Mouse (Mus musculus) midbrain, embryonic 16.5 days (tissue): Measurements from ENCODE around the gene Celf2. TPM values are rescaled to one million over a fixed set of nuclear protein-coding genes. Genes with fewer than 3 reads are reported as not detected.

Experiments
- ATAC-seq: fragments of 200-750 bp; cut with Nextera tagmentation; 2 replicates; pipeline ENCODE4 v1.8.0; 2017; ENCODE audit warnings: moderate TSS enrichment
- H3K27ac ChIP-seq: fragments of 300-500 bp; sonication (generic); 2 replicates; pipeline ENCODE4 v1.5.1; 2014; ENCODE audit warnings: mild to moderate bottlenecking, low read length, mixed read lengths
- H3K27me3 ChIP-seq: fragments of 300-500 bp; sonication (generic); 2 replicates; pipeline ENCODE4 v1.6.1; 2014; ENCODE audit warnings: low read depth, low read length, mixed read lengths; ENCODE audit not compliant: control insufficient read depth, insufficient read depth
- H3K36me3 ChIP-seq: fragments of 300-500 bp; sonication (generic); 2 replicates; pipeline ENCODE4 v1.6.1; 2014; ENCODE audit warnings: mild to moderate bottlenecking, low read length, moderate library complexity, mixed read lengths; ENCODE audit not compliant: control insufficient read depth, insufficient read depth
- H3K4me1 ChIP-seq: fragments of 300-500 bp; sonication (generic); 2 replicates; pipeline ENCODE4 v1.6.1; 2014; ENCODE audit warnings: mild to moderate bottlenecking, low read length, mixed read lengths; ENCODE audit not compliant: control insufficient read depth, insufficient read depth
- H3K4me2 ChIP-seq: fragments of 300-500 bp; sonication (generic); 2 replicates; pipeline ENCODE4 v1.6.1; 2014; ENCODE audit warnings: mild to moderate bottlenecking, low read length, mixed read lengths
- H3K4me3 ChIP-seq: fragments of 300-500 bp; sonication (generic); 2 replicates; pipeline ENCODE4 v1.5.1; 2014; ENCODE audit warnings: low read depth, mild to moderate bottlenecking, low read length, moderate library complexity, mixed read lengths
- H3K9ac ChIP-seq: fragments of 300-500 bp; sonication (generic); 2 replicates; pipeline ENCODE4 v1.6.1; 2014; ENCODE audit warnings: low read depth, low read length, mixed read lengths
- H3K9me3 ChIP-seq: fragments of 300-500 bp; sonication (generic); replicated peaks from 2 replicates; pipeline ENCODE4 v1.6.1; 2014; ENCODE audit warnings: mild to moderate bottlenecking, low read length, mixed read lengths; ENCODE audit not compliant: control insufficient read depth, poor library complexity, severe bottlenecking
- WGBS: fragments of 180-500 bp; shearing (Covaris S2); extraction: QIAGEN DNeasy Blood & Tissue Kit; methylation state at CpG from one replicate; pipeline ENCODE4 v1.1.7; 2014; 5-methylcytosine and 5-hydroxymethylcytosine counted together
- polyA plus RNA-seq: library from polyadenylated mRNA; unstranded; fragments of >200 nt; fragmentation: Nextera tagmentation; extraction: Ambion mirVana; gene quantifications from 2 replicates; pipeline ENCODE4 v1.2.1, GENCODE M21; 2015

Celf2 gene
- polyA plus RNA-seq, 1 experiment from 2014 or later = 160 TPM

DNA sequence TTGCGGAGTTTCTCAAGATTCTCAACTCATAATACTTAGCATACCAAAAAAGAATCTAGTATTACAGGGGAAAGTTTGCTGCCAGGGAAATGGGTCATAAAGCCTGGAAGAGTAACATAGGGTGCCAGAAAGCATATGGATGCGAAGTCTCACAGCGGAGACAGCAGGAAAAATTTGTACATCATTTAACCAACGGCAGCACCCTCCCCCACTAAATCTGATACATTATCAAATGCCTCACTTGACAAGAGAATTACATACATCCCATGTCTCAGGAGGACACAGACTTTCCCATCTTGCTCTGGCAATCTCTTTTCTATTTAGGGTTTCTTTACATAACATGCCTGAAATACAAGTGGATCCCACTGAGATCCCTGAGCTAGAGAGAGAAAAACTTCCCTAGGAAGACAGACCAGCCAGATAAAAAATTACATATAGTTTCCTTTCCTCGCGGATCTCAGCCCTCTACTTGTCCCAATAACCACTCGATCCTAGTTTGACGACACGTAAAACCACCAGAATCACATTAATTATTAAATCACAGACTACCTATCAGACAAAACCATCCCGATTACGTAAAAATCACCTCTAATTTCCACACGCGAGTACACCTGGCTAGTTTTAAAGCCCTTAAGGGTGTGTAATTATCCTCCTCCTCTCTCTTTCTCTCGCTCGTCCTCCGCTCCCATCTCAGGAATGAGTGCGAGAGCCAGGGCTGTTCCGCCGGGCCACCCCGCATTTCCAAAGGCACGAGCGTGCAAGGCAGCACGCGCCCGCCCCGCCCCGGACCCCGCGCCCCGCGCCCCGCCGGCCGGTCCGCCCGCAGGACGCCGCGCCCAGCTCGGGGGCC is 637.9 kb downstream of the Celf2 start:
- H3K27me3 ChIP-seq = no peaks in the 10 kb centered on the region
- peak overlapping the region; percentile 94 for H3K27ac ChIP-seq
- peak overlapping the region; percentile 95 for H3K4me3 ChIP-seq
- peak overlapping the region; percentile 83 for H3K4me2 ChIP-seq
- ATAC-seq = peak; percentile 72
- H3K9ac ChIP-seq = peak overlapping the region; percentile 97
- H3K4me1 ChIP-seq = peaks cover 55% of the 10 kb centered on the region
- no peaks in the 10 kb centered on the region for H3K36me3 ChIP-seq
- 4% methylated on average over 33 of the region's 40 CpGs for WGBS
- no peaks in the 10 kb centered on the region for H3K9me3 ChIP-seq

DNA sequence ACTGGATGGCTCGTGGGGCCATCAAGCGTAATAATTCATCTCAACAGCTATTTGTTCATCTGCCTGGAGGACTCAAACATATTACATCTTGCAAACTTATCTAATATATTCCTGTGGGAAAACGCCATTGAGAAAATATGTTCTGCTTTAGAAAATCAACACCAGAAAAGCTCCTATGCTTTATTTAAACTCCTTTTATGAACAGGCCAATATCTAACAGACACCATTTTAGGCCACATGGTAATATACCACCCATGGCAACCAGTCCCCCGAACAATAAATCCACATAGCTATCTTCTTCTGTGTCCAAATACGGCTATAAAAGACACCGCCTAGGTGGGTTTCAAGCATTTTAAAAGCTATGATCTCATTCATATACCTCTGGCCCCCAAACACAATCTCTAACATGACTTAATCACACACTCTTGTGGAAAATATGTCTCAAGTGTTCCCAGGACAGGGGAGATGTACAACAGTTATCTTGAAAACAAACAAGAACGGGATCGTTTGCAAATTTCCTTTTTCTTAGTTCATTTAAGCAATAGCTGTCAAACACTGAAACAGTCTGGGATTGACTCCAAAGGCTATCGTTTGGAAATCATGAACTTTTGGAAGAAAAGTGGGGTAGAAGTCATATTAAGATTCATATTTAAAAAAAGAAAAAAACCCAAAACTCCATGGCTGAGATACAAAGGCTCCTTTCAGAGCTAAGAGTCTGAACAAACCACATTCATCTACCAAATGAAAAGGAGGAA is 639.2 kb downstream of the Celf2 start:
- Histone ChIP-seq H3K36me3 (no peaks in the 10 kb centered on the region), H3K4me3 (peak overlapping the region; percentile 36), H3K27ac (peak overlapping the region; percentile 66), H3K27me3 (no peaks in the 10 kb centered on the region), H3K4me2 (peak overlapping the region; percentile 83), H3K9me3 (no peaks in the 10 kb centered on the region), H3K4me1 (peaks cover 46% of the 10 kb centered on the region), H3K9ac (peak overlapping the region; percentile 54)
- WGBS = 38% methylated on average over 9 of the region's 9 CpGs
- no peak for ATAC-seq

DNA sequence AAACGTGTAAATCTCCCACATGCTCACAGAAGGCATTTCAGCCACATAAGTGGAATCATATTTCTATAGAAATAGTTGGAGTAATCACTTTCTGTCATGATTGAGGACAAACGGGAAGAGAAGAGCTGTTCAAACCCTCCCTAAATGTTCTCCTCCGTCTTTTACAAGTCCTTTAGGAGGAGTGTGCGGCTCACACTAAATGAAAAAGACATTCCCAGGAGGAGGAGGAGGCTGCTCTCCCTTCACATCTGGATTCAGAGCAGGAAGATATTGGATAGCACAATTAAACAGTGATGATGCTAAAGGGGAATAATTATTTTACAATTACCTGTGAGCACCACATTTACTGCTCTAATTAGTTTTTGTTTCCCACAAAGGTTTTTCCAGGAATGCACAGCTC is 642.1 kb downstream of the Celf2 start:
- H3K4me2 ChIP-seq = peak overlapping the region; percentile 36
- peak overlapping the region; percentile 17; the same call in 1 of the 2 replicates for H3K27ac ChIP-seq
- H3K27me3 ChIP-seq = no peaks in the 10 kb centered on the region
- WGBS = 28% methylated on average over 4 of the region's 4 CpGs
- no peaks in the 10 kb centered on the region for H3K9me3 ChIP-seq
- no peak for ATAC-seq
- no peaks in the 10 kb centered on the region for H3K36me3 ChIP-seq
- peaks cover 35% of the 10 kb centered on the region for H3K4me1 ChIP-seq
- no peak overlapping the region for H3K4me3 ChIP-seq
- no peak overlapping the region for H3K9ac ChIP-seq

DNA sequence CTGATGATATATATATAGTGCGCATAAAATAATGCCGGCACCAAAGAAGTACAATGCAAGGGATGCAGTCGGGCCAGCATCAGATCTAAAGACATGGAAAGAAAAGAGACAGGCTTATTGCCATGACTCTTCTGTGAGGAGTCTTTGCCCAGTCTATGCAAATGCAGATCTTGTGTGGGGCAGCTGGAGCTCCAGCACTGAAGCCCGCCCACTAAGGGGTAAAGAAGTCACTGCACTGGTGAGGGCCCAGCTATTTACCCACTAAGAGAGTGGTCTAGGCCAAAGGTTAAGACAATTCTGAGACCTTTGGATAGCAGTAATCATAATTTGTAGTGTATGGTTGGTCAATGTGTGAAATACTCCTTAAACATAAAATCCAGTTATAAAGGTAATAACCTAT is 643.6 kb downstream of the Celf2 start:
- ATAC-seq = 0 out of 2 replicates have a peak, but pooled peaks have one; percentile 40
- no peaks in the 10 kb centered on the region for H3K27me3 ChIP-seq

DNA sequence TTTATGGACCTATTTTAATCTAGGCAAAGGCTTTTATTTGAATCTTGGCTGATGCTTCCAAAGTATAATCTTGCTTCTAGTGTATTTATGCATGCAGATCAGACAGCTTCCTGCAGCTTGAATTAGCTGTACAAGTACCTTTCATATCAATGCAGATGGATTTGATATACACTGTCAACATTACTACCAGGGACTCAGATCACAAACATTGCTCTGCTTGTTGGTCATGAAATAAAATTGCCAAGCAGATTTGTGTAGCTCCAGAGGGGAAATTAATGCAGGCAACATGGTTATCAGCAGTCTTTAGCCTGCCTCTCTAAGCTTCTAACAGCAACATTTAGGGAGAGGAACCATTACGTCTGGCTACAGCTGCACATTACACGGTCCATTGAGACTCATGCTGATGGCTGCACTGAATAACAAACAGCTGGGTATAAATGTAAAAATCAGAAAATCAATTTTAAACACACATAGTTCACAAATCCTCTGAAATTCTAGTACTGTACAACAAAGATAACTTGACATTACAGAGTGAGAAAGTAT is 659.2 kb downstream of the Celf2 start:
- Histone ChIP-seq H3K36me3 (no peaks in the 10 kb centered on the region), H3K9ac (no peak overlapping the region), H3K4me1 (peaks cover 5% of the 10 kb centered on the region), H3K4me2 (no peak overlapping the region), H3K9me3 (no peaks in the 10 kb centered on the region), H3K27me3 (no peaks in the 10 kb centered on the region), H3K4me3 (no peak overlapping the region), H3K27ac (no peak overlapping the region)
- 35% methylated on average over 2 of the region's 2 CpGs for WGBS
- no peak for ATAC-seq

More for the DNA sequence above, 643.6 kb downstream of the Celf2 start:
- WGBS = 70% methylated on average over 4 of the region's 4 CpGs
- no peak overlapping the region for H3K9ac ChIP-seq
- no peak overlapping the region for H3K4me3 ChIP-seq
- H3K4me2 ChIP-seq = no peak overlapping the region
- H3K4me1 ChIP-seq = peaks cover 33% of the 10 kb centered on the region
- H3K27ac ChIP-seq = no peak overlapping the region
- no peaks in the 10 kb centered on the region for H3K9me3 ChIP-seq
- H3K36me3 ChIP-seq = no peaks in the 10 kb centered on the region

DNA sequence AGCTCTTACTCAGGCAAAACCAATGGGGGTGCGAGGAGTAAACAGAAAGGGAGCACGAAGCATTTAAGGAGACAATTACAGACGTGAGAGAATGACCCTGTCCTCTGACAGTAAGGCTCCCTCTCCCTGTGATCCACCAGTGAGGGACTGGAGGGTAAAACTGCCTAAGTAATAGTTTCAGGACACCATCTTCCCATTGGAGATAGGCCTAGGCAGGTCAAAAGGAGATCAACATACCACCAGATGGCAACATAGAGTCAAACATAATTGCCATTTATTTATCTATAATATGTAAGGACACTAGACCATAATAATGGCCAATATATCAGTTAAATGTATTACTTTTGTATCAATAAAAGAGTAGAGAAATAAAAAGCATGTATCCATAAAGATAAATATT is 660.0 kb downstream of the Celf2 start:
- WGBS = 56% methylated on average over 3 of the region's 3 CpGs
- no peaks in the 10 kb centered on the region for H3K36me3 ChIP-seq
- H3K9me3 ChIP-seq = no peaks in the 10 kb centered on the region
- no peak overlapping the region for H3K27ac ChIP-seq
- H3K9ac ChIP-seq = no peak overlapping the region
- H3K27me3 ChIP-seq = no peaks in the 10 kb centered on the region
- H3K4me1 ChIP-seq = peaks cover 5% of the 10 kb centered on the region
- peak; percentile 45; the same call in 1 of the 2 replicates for ATAC-seq
- H3K4me3 ChIP-seq = no peak overlapping the region
- H3K4me2 ChIP-seq = no peak overlapping the region

DNA sequence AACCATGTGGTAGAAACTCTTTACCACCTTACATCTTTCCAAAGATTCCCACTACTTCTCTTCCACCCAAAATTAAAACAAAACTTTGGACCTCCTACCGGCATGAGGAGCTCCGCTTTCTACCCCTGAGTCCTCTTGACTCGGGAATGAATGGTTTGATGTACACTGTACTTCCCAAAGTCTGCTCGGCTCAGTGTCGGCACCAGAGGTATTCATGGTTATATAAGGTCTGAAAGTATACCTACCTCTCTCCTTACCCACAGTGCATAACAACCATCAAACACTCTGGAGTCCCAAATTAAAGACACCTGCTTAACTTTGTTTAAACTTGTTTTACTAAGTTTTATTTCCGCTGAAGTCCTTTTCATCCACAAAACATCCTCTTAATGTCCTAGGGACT is 679.3 kb downstream of the Celf2 start:
- H3K9me3 ChIP-seq = no peaks in the 10 kb centered on the region
- no peak overlapping the region for H3K4me2 ChIP-seq
- WGBS = 85% methylated on average over 6 of the region's 6 CpGs
- no peaks in the 10 kb centered on the region for H3K36me3 ChIP-seq
- H3K4me3 ChIP-seq = no peak overlapping the region
- no peaks in the 10 kb centered on the region for H3K27me3 ChIP-seq
- H3K4me1 ChIP-seq = peaks cover 23% of the 10 kb centered on the region
- no peak overlapping the region for H3K9ac ChIP-seq
- H3K27ac ChIP-seq = no peak overlapping the region
- no peak for ATAC-seq

DNA sequence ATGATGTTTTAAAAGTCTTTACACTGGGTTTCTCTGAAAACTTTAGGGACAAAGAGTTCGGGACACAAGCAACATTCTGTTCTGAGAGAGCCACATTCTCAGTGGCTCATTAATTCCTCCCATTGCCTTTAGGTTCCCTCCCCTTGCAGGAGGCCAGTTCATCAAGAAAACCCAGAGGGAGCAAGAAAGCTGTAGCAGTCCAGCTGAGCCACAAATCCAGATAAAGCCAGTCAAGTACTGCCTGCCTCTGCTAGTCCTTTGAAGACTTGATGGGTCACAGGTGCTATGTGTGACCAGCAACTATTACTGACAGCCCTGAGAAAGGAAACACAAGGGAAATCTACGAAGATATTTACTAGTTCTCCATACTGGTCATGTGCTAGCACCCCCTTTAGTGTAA is 681.8 kb downstream of the Celf2 start:
- Histone ChIP-seq H3K4me1 (peaks cover 22% of the 10 kb centered on the region), H3K36me3 (no peaks in the 10 kb centered on the region), H3K9ac (no peak overlapping the region), H3K4me2 (no peak overlapping the region), H3K4me3 (no peak overlapping the region), H3K27me3 (no peaks in the 10 kb centered on the region), H3K27ac (0 out of 2 replicates have a peak overlapping the region, but pooled peaks have one; percentile 11), H3K9me3 (no peaks in the 10 kb centered on the region)
- ATAC-seq = peak; percentile 40; the same call in 1 of the 2 replicates
- WGBS = 22% methylated on average over 2 of the region's 2 CpGs
